Mouse (Mus musculus): ENCODE data around the gene Map2. TPM values are rescaled to one million over a fixed set of nuclear protein-coding genes. Genes with fewer than 3 reads are reported as not detected.
A peak's percentile ranks its signal among the peaks of the same experiment; 100 is the strongest.

Map2 gene
- total RNA-seq, 2 experiments from 2014 or later: 3.5 to 4.2 TPM

- intact Hi-C loops (cut with DNase I): no loop called here
- no peak for DNase-seq
Observed at GRCm38 (mm10) chr1:66195040-66195726, 20.1 kb downstream of the Map2 start.

- no peak for DNase-seq
- intact Hi-C loops (cut with DNase I): no loop called here
Observed at GRCm38 (mm10) chr1:66196240-66196639, 21.2 kb downstream of the Map2 start.

- no peak for DNase-seq
- intact Hi-C loops (cut with DNase I): no loop called here
Observed at GRCm38 (mm10) chr1:66196716-66197115, 21.6 kb downstream of the Map2 start.

GRCm38 (mm10) chr1:66205517-66205916 lies 30.4 kb downstream of the Map2 start:
- intact Hi-C loops (cut with DNase I): no loop called here
- DNase-seq: no peak

DNA sequence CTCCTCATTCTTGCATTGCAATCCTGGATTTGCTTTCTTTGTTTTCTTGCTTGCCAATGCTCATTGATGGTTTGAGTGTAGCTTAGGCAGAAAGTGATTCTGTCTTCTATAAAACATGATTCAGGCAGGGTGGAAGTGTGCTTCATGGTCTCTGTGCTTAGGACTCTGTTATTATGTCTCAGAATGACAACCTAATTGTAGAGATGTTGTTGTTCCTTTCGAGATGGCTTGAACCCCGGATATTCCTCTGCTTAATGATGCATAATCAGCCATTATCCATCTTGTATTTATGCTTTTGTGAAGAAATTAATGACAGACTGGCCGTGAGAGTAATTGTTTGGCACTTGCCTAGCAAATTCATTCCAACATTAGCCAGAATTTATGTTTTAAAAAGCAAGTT lies 31.8 kb downstream of the Map2 start:
- no peak for DNase-seq
- intact Hi-C loops (cut with DNase I): no loop called here

GRCm38 (mm10) chr1:66211074-66211791 lies 36.2 kb downstream of the Map2 start:
- intact Hi-C loops (cut with DNase I): no loop called here
- DNase-seq: no peak

DNA sequence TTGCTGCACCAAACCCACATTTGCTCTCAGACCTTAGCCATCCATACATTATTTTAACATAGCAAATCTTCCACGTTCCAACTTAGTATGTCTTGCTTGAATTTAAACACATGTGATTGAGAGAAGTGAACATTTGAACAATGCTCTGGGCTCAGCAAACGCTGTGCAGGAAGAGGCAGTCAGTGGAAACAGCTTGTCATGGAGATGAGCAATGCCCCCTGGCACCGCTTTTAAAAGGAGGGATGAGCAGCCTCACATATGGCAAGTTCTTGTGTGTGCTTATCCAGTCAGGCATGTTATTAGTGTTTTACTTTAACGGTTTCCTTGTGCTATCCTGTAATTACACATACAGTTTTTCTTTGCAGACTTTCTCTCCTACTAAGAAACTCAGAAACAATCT lies 46.4 kb downstream of the Map2 start:
- DNase-seq: no peak
- intact Hi-C loops (cut with DNase I): no loop called here

- intact Hi-C loops (cut with DNase I): no loop called here
- no peak for DNase-seq
Observed at GRCm38 (mm10) chr1:66223331-66223730, 48.3 kb downstream of the Map2 start.

DNA sequence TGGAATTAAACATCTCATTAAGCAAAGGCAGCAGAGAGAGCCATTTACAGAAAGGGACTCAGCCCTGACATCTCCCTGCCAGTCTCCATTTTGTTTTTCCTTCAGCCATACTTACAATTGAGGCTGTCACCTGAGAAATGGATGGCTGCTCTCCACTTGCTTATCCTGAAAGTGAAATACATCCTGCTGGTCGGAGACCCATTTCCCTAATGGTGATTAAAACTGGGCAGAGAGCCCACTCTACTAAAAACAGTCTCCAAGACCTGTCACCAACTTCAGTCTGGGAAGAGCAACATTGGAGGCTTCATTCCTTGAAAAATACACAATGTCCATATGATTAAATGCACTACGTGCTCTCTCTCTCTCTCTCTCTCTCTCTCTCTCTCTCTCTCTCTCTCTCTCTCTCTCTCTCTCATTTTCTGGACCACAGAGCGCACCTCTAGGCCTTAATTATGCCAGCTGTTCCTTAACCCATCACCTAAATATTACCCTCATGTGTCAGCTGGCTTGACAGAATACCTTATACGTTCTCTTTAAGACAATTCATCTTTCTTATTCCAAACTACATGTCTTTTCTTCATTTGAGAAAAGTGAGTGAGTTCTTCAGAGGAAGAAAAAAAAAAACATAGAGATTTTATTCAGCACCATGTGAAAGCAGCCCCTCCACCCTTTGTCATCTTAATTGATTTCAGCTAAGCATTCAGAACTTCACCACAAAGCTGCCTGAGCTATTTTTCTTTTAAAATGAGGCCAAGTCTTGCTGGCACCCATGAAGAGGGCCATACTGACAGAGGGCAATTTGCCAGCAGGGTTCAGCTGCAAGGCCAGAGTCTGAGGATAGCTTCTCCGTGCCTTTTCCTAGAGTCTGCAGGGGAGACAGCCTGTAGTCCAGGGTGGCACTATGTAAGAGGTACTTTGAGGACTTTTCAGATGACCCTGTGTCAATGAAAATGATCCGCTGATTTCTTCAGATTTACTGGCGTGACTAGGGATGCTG lies 51.6 kb downstream of the Map2 start:
- intact Hi-C loops (cut with DNase I): no loop called here
- DNase-seq: peak in 1 of 2 experiments; percentile 8

DNA sequence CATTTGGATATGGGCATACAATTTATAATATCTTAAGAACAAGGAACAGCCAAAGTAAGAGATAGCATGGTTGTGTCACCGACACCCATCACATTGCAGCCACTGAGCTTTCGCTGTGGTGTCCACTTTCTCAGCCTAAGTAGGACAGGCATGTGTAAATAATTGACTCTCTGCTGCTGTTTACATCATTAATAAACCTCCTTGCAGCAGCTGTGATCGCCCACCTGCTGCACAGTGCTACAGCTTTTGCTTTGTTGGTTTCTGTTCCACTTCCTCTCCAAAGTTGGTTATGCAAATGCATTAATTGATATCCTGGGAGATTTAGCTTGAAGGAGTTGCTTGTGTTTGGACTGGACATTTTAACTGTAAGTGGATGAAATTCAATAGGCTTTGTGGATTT lies 53.1 kb downstream of the Map2 start:
- no peak for DNase-seq
- intact Hi-C loops (cut with DNase I): no loop called here

GRCm38 (mm10) chr1:66230345-66230744 lies 55.3 kb downstream of the Map2 start:
- intact Hi-C loops (cut with DNase I): no loop called here
- no peak for DNase-seq

DNA sequence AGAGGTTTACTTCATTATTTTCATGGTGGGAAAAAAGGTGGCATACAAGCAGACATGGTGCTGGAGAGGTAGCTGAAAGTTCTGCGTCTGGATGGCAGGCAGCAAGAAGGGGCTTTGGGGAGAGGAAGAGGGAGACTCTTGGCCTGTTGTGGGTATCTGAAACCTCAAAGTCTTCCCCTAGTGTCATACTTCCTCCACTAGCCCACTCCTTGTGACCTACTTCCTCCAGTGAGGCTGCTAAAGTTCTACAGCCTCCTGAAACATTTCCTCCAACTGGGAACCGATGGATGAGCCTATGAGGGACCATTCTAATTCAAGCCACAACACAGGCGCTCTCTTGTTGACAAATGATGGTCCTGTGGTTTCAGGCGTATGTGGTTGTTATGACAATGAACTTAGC lies 56.9 kb downstream of the Map2 start:
- intact Hi-C loops (cut with DNase I): no loop called here
- DNase-seq: no peak

- DNase-seq: no peak
- intact Hi-C loops (cut with DNase I): no loop called here
Observed at GRCm38 (mm10) chr1:66244910-66245309, 69.8 kb downstream of the Map2 start.

DNA sequence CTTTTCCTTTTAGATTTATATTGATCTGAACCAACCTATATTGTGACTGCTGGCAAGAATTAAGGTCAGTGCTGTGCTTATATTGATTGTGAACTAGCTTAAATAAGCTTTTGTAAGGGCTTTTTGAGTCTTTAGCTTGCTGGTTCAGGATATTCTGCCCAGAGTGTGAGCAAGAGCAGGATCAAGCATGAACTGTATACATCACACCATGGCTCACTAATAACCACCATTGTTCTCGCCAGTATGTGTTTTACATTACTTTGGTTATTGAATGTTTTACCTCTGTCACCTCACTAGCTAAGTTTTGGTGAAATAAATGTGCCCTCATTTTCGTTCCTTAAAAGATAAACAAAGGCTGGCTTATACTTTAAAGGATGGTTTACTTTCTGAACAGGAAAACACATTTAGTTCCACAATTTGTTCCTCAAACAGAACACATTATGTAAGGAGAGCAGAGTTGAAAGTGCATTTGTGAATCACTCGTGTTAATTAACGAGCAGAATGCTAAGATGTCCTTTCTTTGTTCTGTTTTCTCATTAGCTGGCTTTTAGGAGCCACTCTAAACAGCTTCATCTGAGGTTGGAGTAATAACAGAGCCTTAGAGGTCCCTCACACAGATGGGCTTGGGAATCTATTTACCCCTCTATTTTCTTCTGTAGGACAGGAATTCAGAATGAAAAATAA lies 76.7 kb downstream of the Map2 start:
- intact Hi-C loops (cut with DNase I): no loop called here

DNA sequence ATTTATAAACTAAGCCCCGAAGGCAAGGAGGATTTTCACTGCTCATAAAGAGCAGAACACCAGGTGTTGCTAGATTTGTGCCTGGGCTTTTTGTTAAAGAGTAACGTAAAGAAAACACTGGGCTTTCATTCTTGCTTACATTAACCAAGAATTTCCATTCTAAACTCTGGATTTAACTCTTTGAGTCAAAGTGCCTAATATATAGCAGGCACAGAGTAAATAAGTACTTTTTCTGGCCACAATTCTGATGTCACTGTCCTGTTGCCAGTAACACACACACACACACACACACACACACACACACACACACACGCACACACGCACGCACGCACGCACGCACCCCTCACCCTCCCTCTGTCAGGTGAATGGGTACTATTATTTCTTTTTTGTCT lies 77.3 kb downstream of the Map2 start:
- intact Hi-C loops (cut with DNase I): no loop called here
- DNase-seq: no peak

More for the DNA sequence above, 76.7 kb downstream of the Map2 start:
- no peak for DNase-seq

GRCm38 (mm10) chr1:66263220-66263619 lies 88.1 kb downstream of the Map2 start:
- intact Hi-C loops (cut with DNase I): no loop called here
- DNase-seq: no peak

GRCm38 (mm10) chr1:66266231-66266924 lies 91.3 kb downstream of the Map2 start:
- intact Hi-C loops (cut with DNase I): no loop called here
- DNase-seq: no peak

DNA sequence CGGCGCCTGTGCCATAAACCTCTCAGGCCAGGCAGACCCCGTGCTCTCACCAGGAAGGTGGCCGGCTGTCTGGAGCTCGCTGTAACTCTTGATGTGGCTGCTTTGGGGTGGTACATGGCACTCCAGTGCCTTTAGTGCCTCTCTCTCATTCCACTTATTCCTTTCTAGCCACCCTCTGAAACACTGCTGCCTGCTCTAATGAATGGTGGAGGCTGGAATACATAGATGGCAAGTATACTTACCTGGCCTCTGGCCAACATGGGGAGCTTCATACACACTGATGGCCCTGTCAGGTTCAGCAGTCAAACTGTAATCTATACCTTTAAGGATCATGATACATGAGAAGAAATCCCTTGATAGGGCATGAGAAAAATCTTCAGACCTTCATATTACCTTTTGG lies 102.6 kb downstream of the Map2 start:
- no peak for DNase-seq
- intact Hi-C loops (cut with DNase I): no loop called here

GRCm38 (mm10) chr1:66279222-66280009 lies 104.3 kb downstream of the Map2 start:
- no peak for DNase-seq
- intact Hi-C loops (cut with DNase I): no loop called here

Measured in heart, postnatal 14 days (tissue).